21 mouse cellular contexts compared by ENCODE assay signal in genomic region chr10:126950572-126950971, GRCm38 (mm10). TPM values are rescaled to one million over a fixed set of nuclear protein-coding genes. Genes with fewer than 3 reads are reported as not detected.
DNase-seq lines count a peak whose midpoint lies in the region; ATAC-seq and TF ChIP-seq lines count a peak whose summit lies in the region.
"Had no signal": no experiment of that assay in that cellular context is flagged by ENCODE, and none has a peak within 500 bp of the region (broad histone marks: within the 10 kb centered on the region; RNA-seq: fewer than 3 reads in every experiment).

No protein-coding gene starts in this region.

- H3K36me3 ChIP-seq in heart, embryonic 11.5 days (ENCODE audit: control insufficient read depth, insufficient read depth, low read length) = no peaks in the 10 kb centered on the region; the same call in 1 of the 2 replicates
- no peaks in the 10 kb centered on the region for H3K36me3 ChIP-seq in intestine, embryonic 15.5 days
- no peaks in the 10 kb centered on the region for H3K36me3 ChIP-seq in liver, postnatal 0 days (replicated peaks; ENCODE audit: insufficient read depth, low read length)
- H3K36me3 ChIP-seq: embryonic facial prominence, embryonic 10.5 days had no signal

- ATAC-seq in heart, embryonic 11.5 days (replicated peaks; ENCODE audit: insufficient number of reproducible peaks, low FRiP score, low TSS enrichment) = peak; percentile 44; the same call in 1 of the 2 replicates
- ATAC-seq in intestine, embryonic 15.5 days = peak; percentile 82
- peak; percentile 40 for ATAC-seq in liver, postnatal 0 days
- ATAC-seq: activated CD4-positive, CD25-positive, alpha-beta regulatory T cell, adult 4 months; forebrain, embryonic 13.5 days; hindbrain, embryonic 16.5 days; Patski had no signal

- H3K27me3 ChIP-seq in heart, embryonic 11.5 days (ENCODE audit: control insufficient read depth, insufficient read depth, low read length) = no peaks in the 10 kb centered on the region
- no peaks in the 10 kb centered on the region for H3K27me3 ChIP-seq in intestine, embryonic 15.5 days (replicated peaks)
- H3K27me3 ChIP-seq in liver, postnatal 0 days (ENCODE audit: insufficient read depth, low read length) = no peaks in the 10 kb centered on the region
- H3K27me3 ChIP-seq: forebrain, embryonic 13.5 days; Patski had no signal

- TF ChIP-seq EP300 in liver, postnatal 0 days (IDR thresholded peaks at IDR 0.05; ENCODE audit: low read depth) = no peak

- no peak overlapping the region for H3K4me2 ChIP-seq in heart, embryonic 11.5 days
- no peak overlapping the region for H3K4me2 ChIP-seq in intestine, embryonic 15.5 days (replicated peaks)
- H3K4me2 ChIP-seq in liver, postnatal 0 days (ENCODE audit: low read depth, low read length) = no peak overlapping the region
- H3K4me2 ChIP-seq: forebrain, embryonic 13.5 days had no signal

- H3K4me3 ChIP-seq in heart, embryonic 11.5 days (ENCODE audit: low read depth, low read length) = no peak overlapping the region
- no peak overlapping the region for H3K4me3 ChIP-seq in intestine, embryonic 15.5 days (replicated peaks)
- H3K4me3 ChIP-seq in liver, postnatal 0 days (ENCODE audit: low read depth, low read length) = no peak overlapping the region
- H3K4me3 ChIP-seq: embryonic facial prominence, embryonic 10.5 days; forebrain, embryonic 13.5 days had no signal

- no peak for TF ChIP-seq CTCF in liver, postnatal 0 days (IDR thresholded peaks at IDR 0.05; ENCODE audit: low read depth)

- WGBS in heart, embryonic 11.5 days (ENCODE audit: insufficient replicate concordance) = 35% methylated on average over 4 of the region's 4 CpGs
- 65% methylated on average over 4 of the region's 4 CpGs for WGBS in intestine, embryonic 15.5 days
- 42% methylated on average over 4 of the region's 4 CpGs for WGBS in liver, postnatal 0 days (ENCODE audit: insufficient replicate concordance)

- peaks cover 20% of the 10 kb centered on the region for H3K4me1 ChIP-seq in heart, embryonic 11.5 days (ENCODE audit: control insufficient read depth, insufficient read depth, low read length)
- 0 out of 2 replicates have a peak, but pooled peaks cover 11% of the 10 kb centered on the region for H3K4me1 ChIP-seq in intestine, embryonic 15.5 days (replicated peaks)
- 0 out of 2 replicates have a peak, but pooled peaks cover 3% of the 10 kb centered on the region for H3K4me1 ChIP-seq in liver, postnatal 0 days (ENCODE audit: insufficient read depth)
- H3K4me1 ChIP-seq: forebrain, embryonic 13.5 days had no signal

- peak overlapping the region; percentile 89 for H3K27ac ChIP-seq in heart, embryonic 11.5 days (ENCODE audit: low read depth, low read length)
- no peak overlapping the region for H3K27ac ChIP-seq in intestine, embryonic 15.5 days
- H3K27ac ChIP-seq in liver, postnatal 0 days (ENCODE audit: low read depth) = no peak overlapping the region
- H3K27ac ChIP-seq: embryonic facial prominence, embryonic 10.5 days; forebrain, embryonic 13.5 days; macrophage had no signal

- no peaks in the 10 kb centered on the region for H3K9me3 ChIP-seq in heart, embryonic 11.5 days (replicated peaks; ENCODE audit: control insufficient read depth, low read length)
- H3K9me3 ChIP-seq in intestine, embryonic 15.5 days = no peaks in the 10 kb centered on the region
- H3K9me3 ChIP-seq in liver, postnatal 0 days (ENCODE audit: low read length) = peaks cover 2% of the 10 kb centered on the region; the same call in 1 of the 2 replicates
- H3K9me3 ChIP-seq: embryonic facial prominence, embryonic 10.5 days; forebrain, embryonic 13.5 days had no signal

- DNase-seq in heart, postnatal 4 days = no peak
- DNase-seq in c-Kit-positive CD71-positive TER-119-positive erythroid progenitor cells, embryonic 14.5 days (ENCODE audit: low spot score) = peak; percentile 34
- no peak for DNase-seq in liver, postnatal 0 days
- DNase-seq in right cerebral cortex, postnatal 4 days = no peak
- no peak for DNase-seq in thymus, postnatal 36 days
- DNase-seq in left cerebral cortex, adult 11 months (ENCODE audit: low spot score) = no peak
- DNase-seq: adrenal gland, postnatal 14 days; cerebellum, adult 18-20 months; kidney, adult 2 months; kidney, postnatal 36 days; layer of hippocampus, adult 9-11 months; lung, adult 18-20 months; midbrain, embryonic 14.5 days had no signal

- no peak overlapping the region for H3K9ac ChIP-seq in heart, embryonic 11.5 days (ENCODE audit: low read depth, low read length)
- H3K9ac ChIP-seq in intestine, embryonic 15.5 days = no peak overlapping the region
- H3K9ac ChIP-seq in liver, postnatal 0 days (replicated peaks) = no peak overlapping the region
- H3K9ac ChIP-seq: forebrain, embryonic 13.5 days had no signal

RNA-seq across cellular contexts. Expression of gene Ctdsp2, which starts 27.9 kb away (rescaled TPM):
- polyA plus RNA-seq in heart, embryonic 11.5 days (2014; fragmentation: Nextera tagmentation; extraction: Ambion mirVana) = 47.3 and 47.6 TPM in 2 replicates
- 100 to 1,000 TPM; 132 to 136 TPM for total RNA-seq in heart, postnatal 4 days (2021)
- 53.6 and 55.2 TPM in 2 replicates for polyA plus RNA-seq in intestine, embryonic 15.5 days (2015; fragmentation: Nextera tagmentation; extraction: Ambion mirVana)
- polyA plus RNA-seq in liver, postnatal 0 days (2015; fragmentation: Nextera tagmentation; extraction: Ambion mirVana) = 10.7 and 11.4 TPM in 2 replicates

RNA-seq across cellular contexts. Expression of gene Atp23, which starts 49.4 kb away (rescaled TPM):
- 9.4 and 11.7 TPM in 2 replicates for polyA plus RNA-seq in heart, embryonic 11.5 days (2014; fragmentation: Nextera tagmentation; extraction: Ambion mirVana)
- 1 to 10 TPM; 3.7 to 3.9 TPM for total RNA-seq in heart, postnatal 4 days (2021)
- 17.0 and 17.2 TPM in 2 replicates for polyA plus RNA-seq in intestine, embryonic 15.5 days (2015; fragmentation: Nextera tagmentation; extraction: Ambion mirVana)
- polyA plus RNA-seq in liver, postnatal 0 days (2015; fragmentation: Nextera tagmentation; extraction: Ambion mirVana) = 5.8 and 7.1 TPM in 2 replicates

RNA-seq across cellular contexts. Expression of gene Avil, which starts 49.9 kb away (rescaled TPM):
- 0.13 and 0.34 TPM in 2 replicates for polyA plus RNA-seq in heart, embryonic 11.5 days (2014; fragmentation: Nextera tagmentation; extraction: Ambion mirVana)
- under 1 TPM; 0.10 to 0.23 TPM for total RNA-seq in heart, postnatal 4 days (2021)
- polyA plus RNA-seq in intestine, embryonic 15.5 days (2015; fragmentation: Nextera tagmentation; extraction: Ambion mirVana) = 0.10 and 0.21 TPM in 2 replicates
- polyA plus RNA-seq in liver, postnatal 0 days (2015; fragmentation: Nextera tagmentation; extraction: Ambion mirVana) = 0.04 TPM in 1 of 2 replicates, not detected in the other
- polyA plus RNA-seq: activated CD4-positive, CD25-positive, alpha-beta regulatory T cell, adult 4 months; macrophage had no signal
